ENCODE assay signal across 13 mouse cellular contexts in genomic region chr2:142625101-142625500, GRCm38 (mm10).
"Had no signal": no experiment of that assay in that cellular context is flagged by ENCODE, and none has a peak within 500 bp of the region (broad histone marks: within the 10 kb centered on the region; RNA-seq: fewer than 3 reads in every experiment).

No protein-coding gene starts in this region.

- H3K4me1 ChIP-seq: midbrain, embryonic 12.5 days; neural tube, embryonic 12.5 days; stomach, embryonic 15.5 days had no signal

- DNase-seq: lung, adult 18-20 months; lung, embryonic 14.5 days; lung, postnatal 10 days; lung, postnatal 4 days; midbrain, embryonic 14.5 days; right cerebral cortex, postnatal 14 days; thymus, adult 2 months; thymus, postnatal 25 days; thymus, postnatal 4 days had no signal

- H3K27me3 ChIP-seq: neural tube, embryonic 12.5 days; stomach, embryonic 15.5 days had no signal

- H3K4me2 ChIP-seq: lung, embryonic 14.5 days; midbrain, embryonic 12.5 days; neural tube, embryonic 12.5 days; stomach, embryonic 15.5 days had no signal

- H3K27ac ChIP-seq: midbrain, embryonic 12.5 days; neural tube, embryonic 12.5 days; stomach, embryonic 15.5 days; stomach, postnatal 0 days had no signal

- H3K36me3 ChIP-seq: midbrain, embryonic 12.5 days; neural tube, embryonic 12.5 days; stomach, embryonic 15.5 days had no signal

- H3K9me3 ChIP-seq: midbrain, embryonic 12.5 days; neural tube, embryonic 12.5 days; stomach, embryonic 15.5 days had no signal

- H3K4me3 ChIP-seq: midbrain, embryonic 12.5 days; neural tube, embryonic 12.5 days; stomach, embryonic 15.5 days had no signal

- H3K9ac ChIP-seq: lung, embryonic 14.5 days; midbrain, embryonic 12.5 days; neural tube, embryonic 12.5 days; stomach, embryonic 15.5 days had no signal
